Mouse (Mus musculus) ovary, postnatal 14 days (tissue): ENCODE data around the gene Gm49361.
"Not testable (repeated sequence)": the region's sequence is repeated elsewhere in the genome, so short reads cannot be mapped to it uniquely, and the experiment has no call there.

ENCODE experiments used
- DNase-seq: peaks from one replicate; pipeline ENCODE4 v3.0.0; 2022; ENCODE audit warnings: low spot score

Gm49361 gene

DNA sequence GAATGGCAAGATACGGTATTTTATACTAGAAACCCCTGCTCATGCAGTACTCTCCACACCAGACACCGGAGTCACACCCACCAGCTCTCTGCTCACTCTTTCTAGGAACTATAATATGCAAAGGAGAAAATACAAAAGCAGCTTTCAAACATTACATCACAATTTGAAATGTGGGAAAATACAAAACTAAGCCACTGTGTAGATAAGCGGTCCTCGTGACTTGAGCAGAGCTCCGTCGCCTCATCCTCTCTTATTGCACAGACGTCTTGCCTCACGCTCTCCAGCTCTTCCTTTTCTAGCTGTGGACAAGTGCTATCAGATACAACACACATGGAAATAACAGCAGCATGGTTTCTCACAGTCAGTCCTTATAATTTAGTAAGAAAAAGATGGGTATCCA is 55.2 kb downstream of the Gm49361 start:
- DNase-seq = no peak

- DNase-seq = not testable (repeated sequence)
Measured at GRCm38 (mm10) chr14:57688066-57688465, 57.8 kb downstream of the Gm49361 start.

GRCm38 (mm10) chr14:57687441-57687840 is 58.5 kb downstream of the Gm49361 start:
- DNase-seq = no peak

- no peak for DNase-seq
Measured at GRCm38 (mm10) chr14:57686647-57687046, 59.3 kb downstream of the Gm49361 start.

- DNase-seq = peak; percentile 69
Measured at GRCm38 (mm10) chr14:57684579-57684978, 61.3 kb downstream of the Gm49361 start.

- no peak for DNase-seq
Measured at GRCm38 (mm10) chr14:57682751-57683150, 63.2 kb downstream of the Gm49361 start.

- peak; percentile 77 for DNase-seq
Measured at GRCm38 (mm10) chr14:57679958-57680535, 65.9 kb downstream of the Gm49361 start.

DNA sequence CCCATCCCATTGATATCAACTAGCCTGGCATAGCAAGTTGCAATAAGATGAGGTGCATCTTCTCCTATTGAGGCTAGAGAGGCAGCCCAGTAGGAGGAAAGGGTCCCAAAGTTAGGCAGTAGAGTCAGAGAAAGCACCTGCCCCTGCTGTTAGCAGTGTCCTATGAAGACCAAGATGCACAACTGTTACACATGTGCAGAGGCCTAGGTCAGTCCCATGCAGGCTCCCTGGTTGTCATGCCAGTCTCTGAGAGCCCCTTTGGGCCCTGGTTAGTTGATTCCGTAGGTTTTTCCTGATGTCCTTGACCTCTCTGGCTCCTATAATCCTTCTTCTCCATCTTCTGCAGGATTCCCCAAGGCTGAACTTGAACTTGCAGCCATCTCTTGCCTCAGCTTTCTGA is 66.4 kb downstream of the Gm49361 start:
- no peak for DNase-seq

GRCm38 (mm10) chr14:57675481-57675880 is 70.4 kb downstream of the Gm49361 start:
- DNase-seq = no peak

GRCm38 (mm10) chr14:57665628-57665950 is 80.3 kb downstream of the Gm49361 start:
- DNase-seq = no peak

DNA sequence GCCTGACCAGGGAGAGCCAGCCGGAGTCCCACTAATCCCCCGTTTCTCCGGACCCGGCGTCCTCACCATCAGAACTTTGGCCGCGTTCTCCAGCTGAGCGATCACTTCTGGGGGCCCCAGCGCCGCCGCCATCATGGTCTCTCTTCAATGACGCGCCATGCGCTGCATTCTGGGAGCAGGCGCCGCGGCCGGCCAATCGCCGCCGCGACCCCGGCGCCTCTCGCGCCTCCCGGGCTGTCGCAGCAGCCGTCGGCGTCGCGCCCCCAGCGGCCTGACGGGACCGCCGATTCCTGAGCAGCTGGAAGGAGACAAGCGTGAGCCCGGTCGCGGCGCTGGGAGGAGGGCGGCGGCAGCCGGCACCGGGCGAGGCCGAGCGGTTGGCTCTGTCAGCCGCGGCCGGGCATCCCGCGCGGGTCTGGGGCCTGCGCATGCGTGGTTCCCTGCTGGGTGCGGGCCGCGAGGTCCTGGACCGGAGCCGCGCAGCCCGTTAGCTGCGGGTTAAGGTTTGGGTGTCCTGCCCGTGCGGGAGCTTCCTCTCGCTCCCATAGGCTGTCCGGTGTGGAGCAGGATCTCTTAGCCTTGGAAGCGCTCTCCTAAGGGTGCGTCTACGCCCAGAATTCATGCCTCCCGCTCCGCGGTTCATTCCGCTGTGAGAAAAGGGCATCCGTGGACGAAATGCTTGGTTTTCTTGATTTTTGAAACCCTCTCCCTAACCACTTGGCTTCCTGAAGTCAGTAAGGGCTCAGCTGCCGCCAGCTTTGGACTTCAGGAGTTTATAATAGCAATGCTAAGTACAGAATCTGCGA is 80.9 kb downstream of the Gm49361 start, which contains the start of gene Xpo4:
Gene Xpo4 (minus strand): TSS at position 609 of the 806 bp plus-strand sequence.
- DNase-seq = peak; percentile 68

DNA sequence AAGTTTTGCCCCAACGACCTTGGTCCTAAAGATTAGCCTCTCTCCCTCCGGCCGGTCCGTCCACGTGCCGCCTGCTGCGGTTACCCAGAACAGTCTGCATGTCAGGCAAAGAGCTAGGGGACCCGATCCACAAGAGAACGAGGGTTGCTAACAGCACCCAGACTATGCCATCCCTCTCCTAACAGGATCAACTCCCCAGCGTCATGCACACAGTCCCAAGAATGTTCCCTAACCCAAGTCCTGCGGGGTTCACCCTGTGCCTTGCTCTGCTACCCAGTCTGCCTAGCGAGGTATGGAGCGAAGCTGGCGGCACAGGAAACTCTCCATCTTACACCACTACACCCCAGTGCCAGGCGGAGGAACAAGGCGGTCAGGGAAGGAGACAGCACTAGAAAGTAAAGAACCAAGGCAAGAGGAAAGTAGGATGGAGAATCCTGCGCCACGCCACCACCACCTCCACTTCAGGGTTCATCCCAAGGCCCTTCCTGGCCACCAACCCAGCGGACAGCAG is 81.5 kb downstream of the Gm49361 start:
- DNase-seq = no peak

GRCm38 (mm10) chr14:57663630-57664029 is 82.3 kb downstream of the Gm49361 start:
- no peak for DNase-seq

DNA sequence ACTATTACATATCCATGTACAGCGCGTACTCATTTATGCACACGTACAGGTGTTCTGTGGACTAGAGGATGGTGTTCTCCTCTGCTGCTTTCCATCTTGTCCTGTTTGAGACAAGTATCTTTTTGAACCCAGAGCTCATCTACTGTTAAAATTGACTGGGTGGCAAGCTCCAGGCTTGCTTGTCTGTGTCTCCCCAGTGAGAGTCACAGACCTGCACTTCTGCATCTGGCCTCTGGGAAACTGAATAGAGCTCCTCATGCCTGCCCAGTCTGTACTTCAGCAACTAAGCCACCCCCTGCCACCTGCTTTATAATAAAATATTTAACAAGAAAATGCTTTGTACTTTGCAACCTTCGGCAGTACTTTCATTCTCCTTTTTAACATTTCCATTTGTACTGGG is 87.6 kb downstream of the Gm49361 start:
- no peak for DNase-seq

DNA sequence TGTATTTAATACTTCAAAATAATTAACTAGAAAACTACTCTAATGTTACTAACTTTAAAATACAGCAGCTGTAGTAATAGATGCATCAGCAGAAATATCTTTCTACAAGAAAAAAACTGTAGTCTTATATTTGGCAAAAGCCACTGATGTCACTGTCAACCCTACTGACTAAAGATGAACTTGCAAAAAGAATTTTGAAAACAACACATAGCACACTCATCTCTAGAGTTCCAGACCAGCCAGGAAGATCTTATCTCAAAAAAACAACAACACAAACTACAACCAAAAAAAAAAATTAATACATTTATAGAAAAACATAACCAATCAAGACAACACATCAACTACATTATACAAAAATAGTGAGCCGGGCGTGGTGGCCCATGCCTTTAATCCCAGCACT is 88.4 kb downstream of the Gm49361 start:
- DNase-seq = no peak

GRCm38 (mm10) chr14:57656519-57656918 is 89.4 kb downstream of the Gm49361 start:
- DNase-seq = not testable (repeated sequence)

DNA sequence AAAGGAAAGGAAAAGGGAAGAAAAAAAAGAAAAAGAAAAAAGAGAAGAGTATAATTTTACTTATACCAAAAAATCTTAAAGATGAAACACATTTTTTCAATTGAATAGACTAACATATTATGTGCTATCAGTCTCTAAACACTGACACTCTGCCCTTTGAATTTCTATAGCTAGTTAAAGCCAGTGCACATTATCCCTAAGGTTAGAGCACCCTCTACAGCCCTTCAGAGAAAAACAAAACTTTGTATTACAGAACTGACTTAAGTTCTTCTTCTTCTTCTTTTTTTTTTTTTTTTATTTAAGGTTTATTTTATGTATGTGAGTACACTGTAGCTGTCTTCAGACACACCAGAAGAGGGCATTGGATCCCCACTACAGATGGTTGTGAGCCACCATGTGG is 96.4 kb downstream of the Gm49361 start:
- no peak for DNase-seq

GRCm38 (mm10) chr14:57646155-57646554 is 99.7 kb downstream of the Gm49361 start:
- DNase-seq = no peak

GRCm38 (mm10) chr14:57639153-57639552 is 106.8 kb downstream of the Gm49361 start:
- DNase-seq = no peak

- no peak for DNase-seq
Measured at GRCm38 (mm10) chr14:57634141-57634540, 111.8 kb downstream of the Gm49361 start.

DNA sequence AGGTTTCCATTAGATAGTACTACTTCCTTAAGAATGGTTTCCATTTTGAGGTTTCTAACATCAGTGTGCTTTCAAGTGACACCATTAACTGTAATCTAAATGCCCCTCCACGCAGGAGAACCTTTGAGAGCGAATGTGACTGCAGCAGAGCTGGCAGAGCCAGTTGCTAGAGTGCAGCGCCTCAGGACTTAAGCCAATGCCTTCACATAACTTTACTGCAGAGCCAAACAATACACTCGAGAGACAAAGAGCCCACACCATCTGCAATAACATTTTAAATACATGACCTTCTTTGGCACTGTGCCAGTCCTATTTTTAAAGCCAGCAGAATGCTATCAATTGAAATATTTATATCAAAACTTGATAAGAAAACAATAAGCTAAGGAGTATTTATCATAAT is 116.3 kb downstream of the Gm49361 start:
- DNase-seq = no peak

DNA sequence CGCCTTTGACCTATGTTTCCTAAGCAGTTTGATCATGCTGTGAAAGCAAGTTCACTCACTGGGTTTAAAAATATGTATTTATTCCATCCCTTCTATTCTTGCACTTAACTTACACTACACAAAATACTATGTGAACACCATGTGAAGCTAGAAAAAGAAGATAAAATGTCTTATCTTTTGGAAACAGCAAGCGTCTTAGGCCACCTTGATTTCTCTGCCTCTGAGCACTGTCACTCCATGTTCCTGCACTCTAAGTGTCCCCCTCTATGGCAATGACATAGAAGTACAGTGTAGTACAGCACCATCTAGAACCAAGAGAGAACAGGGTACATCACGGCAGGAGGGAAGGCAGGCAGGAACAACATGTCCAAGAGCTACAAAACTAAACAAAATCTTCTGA is 123.0 kb downstream of the Gm49361 start:
- no peak for DNase-seq

- DNase-seq = no peak
Measured at GRCm38 (mm10) chr14:57621699-57622098, 124.2 kb downstream of the Gm49361 start.
